Mouse (Mus musculus) midbrain, embryonic 14.5 days (tissue): ENCODE measurements around the gene Chrm3. TPM values are rescaled to one million over a fixed set of nuclear protein-coding genes. Genes with fewer than 3 reads are reported as not detected.

Experiments used
- ATAC-seq: fragments of 200-750 bp; cut with Nextera tagmentation; 2 replicates; pipeline ENCODE4 v1.8.0; 2017; ENCODE audit warnings: moderate number of reproducible peaks, moderate library complexity; ENCODE audit not compliant: low FRiP score, low TSS enrichment
- DNase-seq: peaks from one replicate; pipeline ENCODE4 v3.0.0-alpha.2; 2015
- H3K27ac ChIP-seq: fragments of 300-500 bp; sonication (generic); replicated peaks from 2 replicates; pipeline ENCODE4 v1.5.1; 2014; ENCODE audit warnings: mild to moderate bottlenecking, low read depth, low read length, moderate library complexity
- H3K27me3 ChIP-seq: fragments of 300-500 bp; sonication (generic); 2 replicates; pipeline ENCODE4 v1.6.1; 2014; ENCODE audit warnings: low read length, control low read depth, mixed read lengths; ENCODE audit not compliant: control insufficient read depth, insufficient read depth
- H3K36me3 ChIP-seq: fragments of 300-500 bp; sonication (generic); 2 replicates; pipeline ENCODE4 v1.6.1; 2014; ENCODE audit warnings: low read length, control low read depth; ENCODE audit not compliant: control insufficient read depth, insufficient read depth
- H3K4me1 ChIP-seq: fragments of 300-500 bp; sonication (generic); 2 replicates; pipeline ENCODE4 v1.6.1; 2014; ENCODE audit warnings: mild to moderate bottlenecking, antibody characterized with exemption, low read length, control low read depth; ENCODE audit not compliant: control insufficient read depth, insufficient read depth
- H3K4me2 ChIP-seq: fragments of 300-500 bp; sonication (generic); 2 replicates; pipeline ENCODE4 v1.6.1; 2014; ENCODE audit warnings: mild to moderate bottlenecking, low read length, moderate library complexity
- H3K4me3 ChIP-seq: fragments of 300-500 bp; sonication (generic); replicated peaks from 2 replicates; pipeline ENCODE4 v1.5.1; 2014; ENCODE audit warnings: low read depth, low read length
- H3K9ac ChIP-seq: fragments of 300-500 bp; sonication (generic); replicated peaks from 2 replicates; pipeline ENCODE4 v1.6.1; 2014; ENCODE audit warnings: mild to moderate bottlenecking, low read length, moderate library complexity
- H3K9me3 ChIP-seq: fragments of 300-500 bp; sonication (generic); 2 replicates; pipeline ENCODE4 v1.6.1; 2016; ENCODE audit warnings: low read length, control low read depth, mixed read lengths; ENCODE audit not compliant: control insufficient read depth
- WGBS: fragments of 180-500 bp; shearing (Covaris S2); extraction: QIAGEN DNeasy Blood & Tissue Kit; methylation state at CpG from one replicate; pipeline ENCODE4 v1.1.7; 2014; 5-methylcytosine and 5-hydroxymethylcytosine counted together
- polyA plus RNA-seq: library from polyadenylated mRNA; unstranded; fragments of >200 nt; fragmentation: Nextera tagmentation; extraction: Ambion mirVana; gene quantifications from 2 replicates; pipeline ENCODE4 v1.2.1, GENCODE M21; 2014

The Chrm3 gene
- polyA plus RNA-seq, 1 experiment from 2014 or later: 2.7 TPM

DNA sequence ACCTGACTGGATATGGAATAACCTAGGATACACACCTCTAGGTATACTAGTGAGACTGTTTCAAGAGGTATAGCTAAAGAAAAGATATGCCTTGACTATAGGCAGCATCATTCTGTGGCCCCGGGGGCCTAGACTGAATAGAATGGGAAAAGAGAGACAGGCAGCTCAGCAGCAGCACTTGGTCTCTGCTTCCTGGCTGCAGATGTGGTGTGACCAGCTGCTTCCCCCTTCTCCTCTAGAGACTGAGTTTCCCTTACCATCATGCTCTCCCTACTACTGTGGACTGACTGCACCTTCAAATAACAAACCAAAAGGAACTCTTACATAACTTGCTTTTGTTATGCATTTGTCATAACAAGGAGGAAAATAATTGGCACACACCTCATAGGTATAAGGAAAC lies 430.0 kb downstream of the Chrm3 start:
- ATAC-seq (no peak), DNase-seq (no peak)
- H3K9me3 ChIP-seq: no peaks in the 10 kb centered on the region
- H3K27ac ChIP-seq: no peak overlapping the region
- no peaks in the 10 kb centered on the region for H3K27me3 ChIP-seq
- H3K9ac ChIP-seq: no peak overlapping the region
- no peaks in the 10 kb centered on the region for H3K36me3 ChIP-seq
- WGBS: 52% methylated on average over 1 of the region's 1 CpGs
- H3K4me2 ChIP-seq: no peak overlapping the region
- no peak overlapping the region for H3K4me3 ChIP-seq
- 0 out of 2 replicates have a peak, but pooled peaks cover 4% of the 10 kb centered on the region for H3K4me1 ChIP-seq

DNA sequence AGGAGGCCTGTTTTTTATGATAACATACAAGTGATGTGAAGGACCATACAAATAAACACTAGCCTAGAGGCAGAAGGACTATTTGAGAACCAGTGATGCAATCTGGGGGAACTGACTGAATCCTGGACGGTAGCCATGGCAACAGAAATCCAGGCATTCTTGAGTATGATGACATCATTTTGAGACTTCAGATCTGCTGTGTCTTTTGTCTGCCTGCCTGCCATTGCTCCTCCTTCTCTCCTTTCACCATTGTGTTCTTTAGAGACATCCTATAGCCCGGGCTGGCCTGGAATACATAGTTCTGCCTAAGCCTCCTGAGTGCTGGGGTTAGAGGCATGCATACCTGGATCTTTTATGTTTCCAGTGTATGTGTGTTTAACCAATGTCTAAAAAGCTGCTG lies 430.7 kb downstream of the Chrm3 start:
- H3K27ac ChIP-seq: peak overlapping the region; percentile 62; the same call in 1 of the 2 replicates
- WGBS: 21% methylated on average over 2 of the region's 2 CpGs

DNA sequence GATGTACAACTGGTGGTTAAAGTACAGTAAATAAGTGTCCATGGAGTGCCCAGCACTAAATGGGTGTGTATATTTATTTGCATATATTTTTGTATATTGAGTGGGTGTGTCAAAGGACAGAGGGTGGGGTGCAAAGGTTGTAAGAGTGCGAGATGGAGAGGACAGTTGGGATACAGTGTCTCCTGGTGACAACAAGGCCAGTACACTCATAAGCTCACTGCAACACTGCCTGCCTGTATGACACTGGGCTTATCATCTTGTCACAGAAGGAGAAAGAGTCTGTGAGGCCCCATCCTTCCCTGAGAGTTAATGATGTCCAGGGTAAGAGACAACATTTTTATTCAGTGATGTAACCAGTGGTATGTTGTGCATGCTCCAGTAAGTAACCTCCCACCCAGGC lies 439.5 kb downstream of the Chrm3 start:
- Histone ChIP-seq H3K9ac (no peak overlapping the region), H3K4me1 (no peaks in the 10 kb centered on the region), H3K27me3 (no peaks in the 10 kb centered on the region), H3K4me2 (no peak overlapping the region), H3K4me3 (no peak overlapping the region), H3K36me3 (no peaks in the 10 kb centered on the region), H3K27ac (no peak overlapping the region), H3K9me3 (no peaks in the 10 kb centered on the region)
- ATAC-seq (no peak), DNase-seq (no peak)
- WGBS: 91% methylated on average over 1 of the region's 1 CpGs

More for the DNA sequence above, 430.7 kb downstream of the Chrm3 start:
- ATAC-seq (peak; percentile 70), DNase-seq (peak; percentile 83)
- Histone ChIP-seq H3K36me3 (no peaks in the 10 kb centered on the region), H3K27me3 (no peaks in the 10 kb centered on the region), H3K9me3 (no peaks in the 10 kb centered on the region), H3K4me1 (0 out of 2 replicates have a peak, but pooled peaks cover 4% of the 10 kb centered on the region), H3K9ac (no peak overlapping the region), H3K4me3 (no peak overlapping the region), H3K4me2 (no peak overlapping the region)

DNA sequence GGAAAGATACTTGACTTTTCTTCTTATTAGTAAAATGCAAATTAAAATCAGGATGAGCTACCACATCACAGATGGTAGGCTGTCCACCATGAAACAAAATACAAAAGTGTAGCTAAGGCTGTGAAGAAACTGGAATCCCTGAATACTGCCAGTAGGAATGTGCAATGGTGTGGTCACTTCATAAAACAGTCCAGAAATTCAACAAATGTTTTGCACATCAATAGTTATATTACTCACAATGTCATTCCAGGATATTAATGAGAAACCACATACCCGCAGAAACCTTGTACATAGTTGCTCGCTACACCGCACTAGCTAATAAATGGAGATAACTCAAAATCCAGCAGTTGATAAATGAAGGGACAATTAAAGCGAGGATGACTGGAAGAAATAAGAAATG lies 447.9 kb downstream of the Chrm3 start:
- no peaks in the 10 kb centered on the region for H3K9me3 ChIP-seq
- DNase-seq (no peak), ATAC-seq (no peak)
- no peaks in the 10 kb centered on the region for H3K36me3 ChIP-seq
- H3K27me3 ChIP-seq: no peaks in the 10 kb centered on the region
- H3K9ac ChIP-seq: no peak overlapping the region
- no peaks in the 10 kb centered on the region for H3K4me1 ChIP-seq
- no peak overlapping the region for H3K27ac ChIP-seq
- no peak overlapping the region for H3K4me2 ChIP-seq
- H3K4me3 ChIP-seq: no peak overlapping the region
- WGBS: 91% methylated on average over 4 of the region's 4 CpGs

DNA sequence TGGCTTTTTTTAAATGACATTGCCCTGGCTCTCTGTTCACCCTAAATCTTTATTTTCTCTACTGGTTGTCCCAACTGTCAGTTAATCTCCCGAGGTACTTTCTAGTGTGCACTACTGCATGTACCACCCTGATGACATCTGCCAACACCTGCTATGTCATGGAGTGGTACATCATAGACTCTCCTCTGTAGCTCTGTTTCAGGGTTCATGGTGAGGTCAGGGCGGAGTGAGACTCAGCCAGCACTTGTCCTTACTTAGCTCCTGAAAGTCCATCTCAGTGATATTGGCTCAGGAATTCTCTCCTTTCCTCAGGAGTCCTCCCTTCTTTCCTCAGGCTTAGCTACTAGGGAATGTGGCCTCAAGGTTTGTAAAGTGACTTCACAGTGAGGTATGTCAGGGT lies 451.9 kb downstream of the Chrm3 start:
- Histone ChIP-seq H3K9me3 (0 out of 2 replicates have a peak, but pooled peaks cover 1% of the 10 kb centered on the region), H3K36me3 (no peaks in the 10 kb centered on the region), H3K9ac (no peak overlapping the region), H3K27ac (no peak overlapping the region), H3K27me3 (no peaks in the 10 kb centered on the region), H3K4me3 (no peak overlapping the region), H3K4me1 (no peaks in the 10 kb centered on the region), H3K4me2 (no peak overlapping the region)
- 90% methylated on average over 2 of the region's 2 CpGs for WGBS
- ATAC-seq (no peak), DNase-seq (no peak)

DNA sequence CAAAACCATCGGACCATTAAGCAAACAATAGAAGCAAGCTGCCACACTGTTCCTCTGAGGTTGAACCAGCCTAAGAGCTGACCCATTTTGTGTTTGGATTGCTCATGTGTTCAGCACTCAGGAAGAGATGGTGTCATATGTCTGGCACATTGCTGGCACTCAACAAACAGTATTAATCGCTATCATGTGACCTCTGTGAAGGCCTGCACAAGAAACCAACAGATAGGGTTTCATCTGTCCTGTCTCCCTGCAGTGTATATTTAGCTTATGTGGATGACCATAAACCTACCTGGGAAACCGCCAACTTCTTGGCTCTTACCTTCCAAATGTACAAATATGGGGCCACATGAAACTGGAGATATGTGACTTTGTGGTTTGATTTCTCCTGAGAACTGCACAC lies 453.4 kb downstream of the Chrm3 start:
- Histone ChIP-seq H3K27ac (no peak overlapping the region), H3K9me3 (0 out of 2 replicates have a peak, but pooled peaks cover 2% of the 10 kb centered on the region), H3K9ac (no peak overlapping the region), H3K36me3 (no peaks in the 10 kb centered on the region), H3K4me1 (no peaks in the 10 kb centered on the region), H3K4me3 (no peak overlapping the region), H3K27me3 (no peaks in the 10 kb centered on the region), H3K4me2 (no peak overlapping the region)
- ATAC-seq (no peak), DNase-seq (no peak)
- 81% methylated on average over 3 of the region's 3 CpGs for WGBS

DNA sequence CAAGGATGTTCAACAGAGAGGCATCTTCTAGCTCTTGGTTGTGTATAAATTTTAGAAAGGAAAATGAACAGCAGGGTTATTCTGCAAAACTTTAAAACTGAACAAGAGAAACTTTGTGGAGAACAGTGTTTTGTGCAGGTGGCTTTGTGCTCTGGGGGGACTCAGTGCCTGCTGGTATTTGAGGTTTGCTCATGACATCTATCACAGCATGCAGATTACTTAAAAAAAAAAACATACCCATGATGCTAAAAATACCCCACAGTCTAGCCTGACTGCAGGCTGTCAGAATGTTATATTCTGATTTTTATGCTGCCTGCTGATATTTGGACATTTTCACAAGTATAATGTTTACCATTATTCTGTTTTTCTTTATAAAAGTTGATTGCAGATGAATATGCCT lies 456.2 kb downstream of the Chrm3 start:
- H3K9me3 ChIP-seq: 0 out of 2 replicates have a peak, but pooled peaks cover 2% of the 10 kb centered on the region
- H3K4me2 ChIP-seq: no peak overlapping the region
- H3K4me1 ChIP-seq: no peaks in the 10 kb centered on the region
- H3K27ac ChIP-seq: no peak overlapping the region
- ATAC-seq (no peak), DNase-seq (no peak)
- no peak overlapping the region for H3K9ac ChIP-seq
- no peak overlapping the region for H3K4me3 ChIP-seq
- no peaks in the 10 kb centered on the region for H3K27me3 ChIP-seq
- no peaks in the 10 kb centered on the region for H3K36me3 ChIP-seq

DNA sequence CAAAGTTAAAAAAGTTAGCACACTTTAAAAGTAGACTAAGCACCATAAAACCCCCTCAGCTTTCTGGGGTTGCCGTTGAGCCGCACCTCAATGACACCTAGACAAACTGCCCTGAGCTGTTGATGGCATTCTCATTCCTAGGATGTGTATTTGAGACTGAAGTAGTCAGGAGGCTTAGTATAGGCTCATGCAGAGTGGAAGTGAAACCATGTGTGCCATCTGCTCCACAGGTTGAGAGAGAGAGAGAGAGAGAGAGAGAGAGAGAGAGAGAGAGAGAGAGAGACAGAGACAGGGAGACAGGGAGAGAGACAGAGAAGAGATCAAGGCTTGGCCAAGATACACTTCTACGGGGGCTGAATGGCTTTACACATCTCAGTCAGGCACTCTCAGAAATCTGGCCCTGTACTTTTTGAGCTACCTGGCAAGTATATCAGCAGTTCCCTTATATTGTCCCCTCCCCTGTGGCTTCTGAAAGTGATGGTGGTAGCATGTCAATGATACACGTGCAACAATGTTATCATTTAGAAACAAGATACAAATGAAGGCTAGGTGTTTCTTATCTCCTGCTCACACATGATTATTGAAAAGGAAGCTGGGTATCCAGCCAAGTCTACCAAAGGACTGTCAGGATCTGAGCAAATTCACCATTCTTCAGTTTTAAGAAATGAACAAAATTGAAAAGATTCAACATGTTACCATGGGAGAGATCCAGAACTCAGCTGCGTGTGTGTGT lies 459.8 kb downstream of the Chrm3 start:
- no peak overlapping the region for H3K4me2 ChIP-seq
- 91% methylated on average over 5 of the region's 5 CpGs for WGBS
- DNase-seq (no peak), ATAC-seq (no peak)
- H3K9me3 ChIP-seq: 0 out of 2 replicates have a peak, but pooled peaks cover 2% of the 10 kb centered on the region
- H3K27me3 ChIP-seq: no peaks in the 10 kb centered on the region
- H3K4me1 ChIP-seq: no peaks in the 10 kb centered on the region
- no peak overlapping the region for H3K4me3 ChIP-seq
- H3K9ac ChIP-seq: no peak overlapping the region
- no peaks in the 10 kb centered on the region for H3K36me3 ChIP-seq
- H3K27ac ChIP-seq: no peak overlapping the region

DNA sequence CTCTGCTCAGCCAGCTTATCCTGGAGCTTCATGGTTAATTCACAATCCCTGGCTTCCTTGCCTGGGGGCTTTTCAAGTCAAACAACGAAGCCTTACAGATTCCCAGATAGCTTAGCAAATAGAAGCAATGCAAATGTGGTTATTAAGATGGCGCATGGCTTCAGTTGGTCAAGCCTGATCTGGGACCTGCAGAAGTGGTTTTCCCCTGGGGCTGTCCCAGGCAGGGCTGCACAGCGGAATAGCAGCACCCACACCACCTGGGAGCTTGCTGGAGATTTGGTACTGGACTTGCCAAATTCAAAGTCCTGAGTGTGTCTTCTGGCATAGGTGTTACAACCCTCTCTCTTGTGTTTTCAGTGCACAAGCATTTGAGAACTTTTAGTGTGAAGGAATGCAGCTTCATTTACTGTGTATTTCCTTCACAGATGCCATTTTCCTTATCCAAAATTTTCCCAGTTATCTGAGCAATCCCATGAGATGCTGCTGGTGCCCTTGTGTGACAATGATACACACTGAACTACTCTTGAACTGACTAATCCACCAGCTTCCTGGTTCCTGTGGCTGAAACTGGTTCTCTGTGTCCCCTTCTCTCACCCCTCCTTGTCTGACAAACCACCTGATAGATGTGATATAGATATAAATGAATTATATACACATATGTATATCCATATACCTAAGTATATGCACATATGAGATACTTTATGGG lies 461.8 kb downstream of the Chrm3 start:
- Histone ChIP-seq H3K9me3 (0 out of 2 replicates have a peak, but pooled peaks cover 2% of the 10 kb centered on the region), H3K27ac (no peak overlapping the region), H3K36me3 (no peaks in the 10 kb centered on the region), H3K27me3 (no peaks in the 10 kb centered on the region), H3K4me1 (no peaks in the 10 kb centered on the region), H3K4me3 (no peak overlapping the region), H3K9ac (no peak overlapping the region), H3K4me2 (no peak overlapping the region)
- DNase-seq: peak; percentile 8
- WGBS: 51% methylated on average over 3 of the region's 3 CpGs
- no peak for ATAC-seq
